Mouse (Mus musculus): Measurements from ENCODE around the gene Lclat1. TPM values are rescaled to one million over a fixed set of nuclear protein-coding genes. Genes with fewer than 3 reads are reported as not detected.
"Not testable (repeated sequence)": the region's sequence is repeated elsewhere in the genome, so short reads cannot be mapped to it uniquely, and the experiment has no call there.

Gene Lclat1
- polyA plus RNA-seq, 1 experiment from 2014 or later = 4.5 TPM

- no peak for DNase-seq (ENCODE audit: low spot score)
Measured at GRCm38 (mm10) chr17:73271797-73272600, 164.2 kb downstream of the Lclat1 start.

- peak; percentile 62 for DNase-seq (ENCODE audit: low spot score)
Measured at GRCm38 (mm10) chr17:73273809-73274208, 166.0 kb downstream of the Lclat1 start.

GRCm38 (mm10) chr17:73275066-73275465 lies 167.3 kb downstream of the Lclat1 start:
- DNase-seq (ENCODE audit: low spot score) = no peak

- DNase-seq (ENCODE audit: low spot score) = no peak
Measured at GRCm38 (mm10) chr17:73277770-73278169, 170.0 kb downstream of the Lclat1 start.

- not testable (repeated sequence) for DNase-seq (ENCODE audit: low spot score)
Measured at GRCm38 (mm10) chr17:73282702-73283101, 174.9 kb downstream of the Lclat1 start.

- DNase-seq (ENCODE audit: low spot score) = no peak
Measured at GRCm38 (mm10) chr17:73284301-73284700, 176.5 kb downstream of the Lclat1 start.

Other genes starting within 250 kb of the Lclat1 start
- gene Lbh, start 189.7 kb upstream of the Lclat1 start, polyA plus RNA-seq (2015; fragmentation: Nextera tagmentation; extraction: Ambion mirVana) = 9.5 and 10.4 TPM in 2 replicates

All from thymus, postnatal 0 days (tissue).